Mouse (Mus musculus) cerebellum, adult 18-20 months (tissue): ENCODE data around the gene Map3k15.

Experiments used
- DNase-seq, 2 experiments: peaks; one replicate each; pipeline ENCODE4 v3.0.0; 2021

Map3k15 gene

DNA sequence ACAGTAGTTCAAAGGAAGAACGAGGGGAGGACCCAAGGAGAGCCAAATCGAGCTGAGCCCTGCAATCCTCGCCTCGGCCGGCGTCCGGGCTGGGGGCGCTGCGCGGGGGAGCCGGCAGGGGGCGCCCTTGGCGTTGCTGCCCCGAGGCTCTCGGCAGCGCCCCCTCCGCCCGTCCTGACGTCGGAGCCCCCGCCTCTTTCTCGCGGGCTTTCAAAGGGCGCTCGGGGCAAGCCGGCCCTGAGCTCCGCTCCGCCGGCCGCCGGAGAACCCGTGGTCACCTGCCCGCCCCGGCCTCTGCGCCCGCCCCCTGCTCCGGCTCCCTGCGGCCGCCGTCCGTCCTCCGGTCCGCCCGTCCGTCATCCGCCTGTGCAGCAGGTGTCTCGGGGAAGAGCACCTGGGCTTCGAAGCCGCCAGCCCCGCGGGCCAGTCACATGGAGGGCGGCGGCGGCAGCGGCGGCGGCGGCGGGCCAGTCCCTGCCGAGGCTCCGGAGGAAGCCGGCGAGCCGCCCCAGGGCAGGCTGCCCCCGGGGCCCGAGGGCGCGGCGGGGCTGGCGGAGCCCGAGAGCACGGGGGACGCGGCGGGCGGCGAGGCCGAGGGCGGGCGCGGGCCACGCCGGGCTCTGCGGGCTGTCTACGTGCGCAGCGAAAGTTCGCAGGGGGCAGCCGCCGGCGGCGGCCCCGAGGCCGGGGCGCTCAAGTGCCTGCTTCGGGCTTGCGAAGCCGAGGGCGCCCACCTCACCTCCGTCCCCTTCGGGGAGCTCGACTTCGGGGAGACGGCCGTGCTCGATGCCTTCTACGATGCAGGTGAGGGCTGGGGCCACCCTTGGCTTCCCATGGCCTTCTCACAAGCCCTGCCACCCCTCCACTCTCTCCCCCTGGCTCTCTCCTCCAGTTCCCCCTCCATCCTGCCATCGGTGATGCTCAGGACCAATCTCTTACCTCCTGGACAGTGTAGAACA is at the start of gene Map3k15:
Gene Map3k15, plus strand, starts transcription at position 432 of the 959 bp plus-strand sequence.
- peak; percentile 3 to 27 for DNase-seq

DNA sequence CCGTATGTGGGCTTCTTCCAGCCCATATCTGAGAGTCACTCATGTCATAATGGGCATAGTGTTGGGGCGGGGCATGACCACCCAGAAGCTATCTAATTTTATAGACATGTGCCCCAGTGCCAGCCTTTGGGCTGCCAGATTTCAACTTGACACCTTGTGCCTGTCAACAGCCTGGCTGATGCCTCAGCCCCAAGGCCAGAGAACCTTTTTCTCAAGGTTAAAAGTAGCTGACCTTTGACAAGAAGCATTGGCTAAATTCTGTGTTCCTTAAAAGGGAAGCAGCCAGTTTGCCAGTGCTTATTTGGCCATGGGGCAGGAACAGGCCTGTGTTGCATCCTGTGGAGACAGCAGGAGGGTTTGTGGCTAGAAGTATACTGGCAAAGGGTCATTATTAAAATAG is 45.7 kb upstream of the Map3k15 start:
- no peak for DNase-seq

DNA sequence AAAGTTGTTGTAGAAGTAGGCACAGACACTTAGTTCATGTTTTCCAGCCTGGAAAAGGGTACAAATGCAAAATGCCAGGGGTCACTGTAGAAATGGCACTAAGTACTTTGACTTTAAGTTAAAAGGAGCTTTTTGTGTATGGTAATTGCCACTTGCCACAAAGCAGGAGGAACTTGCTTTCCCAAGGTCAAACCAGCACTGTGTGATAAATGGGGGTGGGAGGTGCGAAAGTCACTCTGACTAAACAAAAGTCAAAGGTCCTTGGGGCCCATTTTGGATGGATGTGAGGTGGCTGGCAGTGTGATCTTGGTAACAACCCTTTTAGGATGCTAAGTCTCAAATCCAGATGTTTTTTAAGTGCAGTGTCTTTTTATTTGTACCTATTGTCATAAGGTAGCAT is 44.6 kb upstream of the Map3k15 start:
- no peak for DNase-seq

DNA sequence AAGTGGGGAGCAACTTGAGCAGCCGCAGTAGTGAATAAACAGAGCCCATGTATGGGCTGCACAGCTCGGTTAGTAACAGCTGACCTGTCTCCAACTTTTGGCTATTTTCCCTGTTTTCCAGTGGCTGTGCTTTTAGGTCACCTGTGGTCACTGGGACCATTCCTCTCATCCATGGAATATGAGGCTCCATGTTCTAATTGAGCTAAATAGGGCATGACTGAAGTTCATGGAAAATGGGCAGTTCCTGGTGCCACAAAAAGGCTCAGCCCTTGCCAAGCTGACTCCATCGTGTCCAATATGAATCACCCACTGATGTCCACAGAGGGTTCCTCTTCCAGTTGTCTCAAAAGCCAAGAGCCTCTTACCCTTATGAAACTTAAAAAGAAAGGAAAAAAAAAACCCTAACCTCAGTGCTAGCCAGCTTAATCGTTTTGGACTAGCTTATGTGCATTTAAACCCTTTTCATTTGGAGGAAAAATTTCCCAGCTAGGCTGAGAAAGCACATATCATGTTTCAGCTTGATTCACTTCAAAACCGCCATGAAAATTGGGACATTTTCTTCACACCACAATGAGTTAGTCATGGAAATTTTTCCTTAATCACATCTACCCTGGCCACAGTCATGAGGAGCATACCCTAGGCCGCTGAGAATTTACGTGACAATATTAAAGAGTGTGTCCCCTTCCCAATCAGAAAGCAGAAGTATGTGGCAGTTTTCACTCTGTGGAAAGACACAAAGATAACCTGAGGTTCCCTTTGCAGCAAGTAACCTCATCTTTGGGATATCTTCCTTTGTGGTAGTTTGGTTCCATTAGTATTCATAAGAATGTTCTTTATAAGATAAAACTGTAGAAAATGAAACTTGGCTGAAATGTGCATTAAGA is 34.4 kb upstream of the Map3k15 start:
- DNase-seq = no peak

DNA sequence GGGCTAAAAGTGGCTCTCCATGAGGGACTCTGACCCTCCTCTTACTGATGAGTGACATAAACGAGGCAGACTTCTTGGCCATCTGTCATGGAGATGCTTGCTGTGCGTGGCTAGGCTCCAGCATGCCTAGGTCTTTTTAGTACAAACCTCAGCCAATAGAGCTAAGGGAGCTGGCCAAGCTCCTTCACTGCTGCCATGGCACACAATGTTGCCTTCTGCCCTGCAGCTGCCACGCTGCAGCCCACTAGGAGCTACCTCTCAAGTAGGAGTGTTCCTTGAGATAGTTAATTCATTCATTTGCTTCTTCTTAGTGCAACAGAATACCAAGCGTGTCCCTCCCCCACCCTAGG is 33.8 kb upstream of the Map3k15 start:
- DNase-seq = peak; percentile 59 to 66

DNA sequence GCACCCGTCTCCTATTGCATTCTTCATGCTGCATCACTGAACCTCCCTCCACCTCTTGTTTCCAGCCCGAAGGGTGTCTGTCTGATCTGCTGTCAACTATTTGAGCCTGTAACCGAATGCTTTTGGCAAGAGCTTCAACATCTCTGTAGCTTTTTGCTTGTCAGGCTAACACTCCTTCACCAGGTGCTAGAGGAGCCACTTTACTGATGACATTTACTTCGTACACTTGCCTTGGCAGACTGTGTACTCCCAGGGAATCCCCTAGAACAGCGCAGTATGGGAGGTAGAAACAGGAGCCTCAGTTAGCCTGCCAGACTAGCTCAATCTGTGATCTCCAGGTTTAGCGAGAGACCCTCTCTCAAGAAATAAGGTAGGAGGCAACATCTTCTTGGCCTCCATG is 32.8 kb upstream of the Map3k15 start:
- DNase-seq = no peak

DNA sequence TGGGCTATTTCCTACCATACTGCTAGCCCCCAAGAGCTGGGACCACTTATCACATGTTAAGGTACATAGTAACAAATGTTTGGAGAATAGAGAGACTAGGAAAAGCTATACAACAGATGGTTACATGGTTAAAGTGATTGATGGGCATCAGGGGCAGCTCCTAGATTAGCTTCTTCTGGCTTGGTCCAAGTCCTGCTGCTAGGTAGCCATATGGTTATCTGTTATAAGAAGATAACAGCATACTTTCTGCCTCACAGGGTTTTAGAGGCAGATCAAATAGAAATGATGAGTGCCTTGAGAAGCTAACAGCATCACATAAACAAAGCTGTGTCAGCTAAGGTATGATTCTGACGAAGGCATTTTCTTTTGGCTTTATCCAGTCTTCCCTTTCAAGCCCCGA is 26.8 kb upstream of the Map3k15 start:
- DNase-seq = no peak

DNA sequence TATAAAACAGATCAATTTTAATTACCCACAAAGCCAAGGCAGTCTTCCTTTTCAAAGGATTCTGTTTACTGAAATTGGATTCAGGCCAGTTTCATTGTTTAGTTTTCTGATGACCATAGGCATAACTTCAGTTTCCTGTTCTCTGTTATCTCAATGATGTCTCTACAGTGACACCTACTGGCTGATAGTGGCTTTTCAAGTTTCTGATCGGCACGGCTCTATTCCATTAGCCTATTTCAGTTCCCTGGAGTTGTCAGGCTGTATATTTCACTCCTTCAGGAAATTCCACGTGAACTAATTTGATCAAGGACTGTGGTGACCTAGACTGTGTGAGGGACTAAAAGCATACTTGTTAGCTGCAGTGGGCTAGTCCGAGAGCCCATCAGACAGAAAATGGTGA is 25.0 kb upstream of the Map3k15 start:
- peak; percentile 62 to 65 for DNase-seq

DNA sequence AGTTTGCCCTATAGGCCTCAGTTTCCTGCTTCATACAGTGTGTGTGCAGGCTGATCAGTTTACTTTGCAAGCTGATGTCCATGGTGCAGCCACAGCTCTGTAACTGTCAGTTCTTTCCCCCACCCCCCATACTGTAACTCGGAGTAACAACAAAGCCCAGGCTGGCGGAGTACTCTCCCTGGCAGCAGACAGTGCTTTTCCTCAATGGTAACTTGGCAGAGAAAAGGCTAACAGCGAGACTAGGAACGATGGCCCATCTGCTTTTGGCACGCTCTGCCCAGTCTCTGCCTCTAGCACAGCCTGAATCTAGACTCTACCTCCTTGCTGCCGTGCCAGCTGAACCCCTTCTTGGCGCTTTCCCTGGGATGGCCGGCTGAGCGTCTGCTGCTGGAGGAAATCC is 24.3 kb upstream of the Map3k15 start:
- DNase-seq = peak; percentile 79 to 84

DNA sequence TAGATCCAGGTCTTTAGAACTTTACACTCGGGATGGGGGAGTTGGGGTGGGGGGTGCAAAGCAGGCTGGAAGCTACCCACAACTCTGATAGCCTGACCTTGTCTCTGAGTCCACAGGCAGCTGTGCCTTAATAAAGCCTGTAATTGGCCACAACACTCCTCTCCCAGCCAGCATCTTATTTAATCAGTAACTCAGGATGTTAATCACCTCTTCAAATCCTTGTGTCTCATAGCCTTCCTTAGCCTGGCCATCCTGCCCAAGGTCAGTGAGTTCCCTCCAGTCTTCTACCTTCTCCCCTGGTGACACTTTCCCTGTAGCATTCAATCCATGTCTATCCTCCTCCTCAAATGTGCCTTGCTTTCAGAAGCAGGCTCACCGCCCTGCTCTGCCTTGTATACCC is 19.2 kb upstream of the Map3k15 start:
- no peak for DNase-seq

DNA sequence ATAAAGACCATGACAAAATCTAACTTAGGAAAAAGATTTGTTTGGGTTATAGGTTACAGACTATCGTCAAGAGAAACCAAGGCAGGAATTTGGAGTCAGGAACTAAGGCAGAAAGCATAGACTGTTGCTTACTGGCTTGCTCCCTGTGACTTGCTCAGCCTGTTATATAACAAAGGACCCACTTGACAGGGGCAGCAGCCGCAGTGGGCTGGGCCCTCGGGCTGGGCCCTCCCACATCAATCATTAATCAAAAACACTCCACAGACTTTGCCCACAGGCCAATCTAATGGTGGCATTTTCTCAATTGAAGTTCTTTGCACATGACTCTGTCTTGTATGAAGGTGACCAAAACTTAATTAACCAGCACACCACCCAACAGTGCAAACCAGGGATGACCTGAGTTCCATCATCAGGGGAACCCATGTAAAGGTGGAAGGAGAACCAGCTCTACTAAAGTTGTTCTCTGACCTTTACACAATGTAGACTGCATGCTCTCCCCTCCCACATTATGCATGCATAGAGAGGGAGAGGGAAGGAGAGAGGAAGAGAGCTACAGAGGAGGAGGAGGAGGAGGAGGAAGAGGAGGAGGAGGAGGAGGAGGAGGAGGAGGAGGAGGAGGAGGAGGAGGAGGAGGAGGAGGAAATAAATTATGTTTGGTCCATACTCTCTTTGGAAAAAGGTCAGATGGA is 17.0 kb upstream of the Map3k15 start:
- no peak for DNase-seq

DNA sequence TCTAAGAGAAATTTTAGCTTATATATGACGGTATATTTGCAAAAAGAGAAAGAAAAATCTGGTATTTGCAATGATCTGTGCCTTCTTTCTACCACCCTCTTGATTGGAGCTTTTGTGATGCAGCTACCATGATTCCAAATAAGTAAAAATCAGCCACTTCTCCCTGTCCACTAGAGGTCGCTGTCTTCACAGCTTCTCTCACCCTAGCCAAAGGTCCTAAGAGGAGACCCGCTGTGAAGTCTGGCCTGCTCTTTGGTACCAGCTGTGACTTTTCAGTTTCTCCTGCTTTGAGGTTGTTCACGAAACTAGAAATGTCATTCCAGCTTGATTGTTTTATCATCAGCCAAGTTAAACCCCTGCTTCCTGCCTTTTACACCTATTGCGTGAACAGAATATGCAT is 14.5 kb upstream of the Map3k15 start:
- peak; percentile 34 to 36 for DNase-seq

DNA sequence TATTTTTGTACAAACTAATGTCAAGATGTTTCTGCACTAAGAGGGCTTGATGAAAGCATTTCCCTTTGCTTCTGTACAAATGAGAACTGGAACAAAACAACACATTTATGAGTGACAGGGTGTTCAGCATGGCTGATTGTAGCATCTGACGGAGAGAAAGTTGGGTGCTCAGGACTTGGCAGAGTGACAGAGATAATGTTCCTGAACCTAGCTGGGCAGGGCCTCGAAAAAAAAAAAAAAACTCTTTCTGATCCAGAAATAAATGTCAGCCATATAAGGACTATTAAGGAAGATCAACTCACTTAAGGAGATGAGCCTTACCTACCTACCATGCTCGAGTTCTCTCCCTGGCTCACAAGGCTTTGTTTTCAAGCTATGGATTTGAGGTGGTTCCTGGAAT is 12.0 kb upstream of the Map3k15 start:
- DNase-seq = no peak

DNA sequence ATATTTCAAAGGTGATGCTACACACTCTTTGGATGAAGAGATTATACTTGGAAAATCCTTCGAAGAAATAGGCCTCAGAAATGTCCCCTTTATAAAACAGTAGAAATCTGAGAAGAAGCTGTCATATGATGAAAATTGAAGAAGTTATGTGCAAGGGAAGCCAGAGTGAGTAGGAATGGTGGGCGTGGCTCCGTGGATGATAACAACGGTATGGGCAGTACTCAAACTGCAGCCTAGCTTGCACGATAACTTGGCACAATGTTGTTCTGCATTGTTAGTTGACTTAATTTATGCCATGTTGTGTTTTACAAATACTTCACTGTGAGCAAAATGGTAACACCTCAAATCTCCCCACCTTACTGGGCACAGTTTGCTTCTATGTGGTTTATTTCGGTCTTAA is 7.6 kb downstream of the Map3k15 start:
- DNase-seq = no peak

DNA sequence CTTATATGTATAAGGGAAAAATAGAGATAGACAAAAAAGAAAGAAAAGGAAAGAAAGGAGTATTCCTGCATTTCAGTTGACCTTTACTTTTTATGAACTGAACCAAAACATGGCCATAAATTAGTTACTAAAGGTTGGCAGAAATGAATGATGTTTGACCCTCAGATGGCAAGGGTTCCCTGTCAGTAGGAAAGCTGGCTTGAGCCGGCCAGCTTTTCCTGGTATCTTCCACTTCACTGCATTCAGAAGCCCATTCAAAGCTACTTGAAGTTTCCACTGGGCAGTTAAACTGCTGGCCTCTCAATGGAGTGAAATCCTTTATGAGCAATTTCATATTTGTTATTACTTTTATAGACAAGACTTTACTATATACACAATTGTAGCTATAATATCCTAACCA is 65.1 kb downstream of the Map3k15 start:
- no peak for DNase-seq

DNA sequence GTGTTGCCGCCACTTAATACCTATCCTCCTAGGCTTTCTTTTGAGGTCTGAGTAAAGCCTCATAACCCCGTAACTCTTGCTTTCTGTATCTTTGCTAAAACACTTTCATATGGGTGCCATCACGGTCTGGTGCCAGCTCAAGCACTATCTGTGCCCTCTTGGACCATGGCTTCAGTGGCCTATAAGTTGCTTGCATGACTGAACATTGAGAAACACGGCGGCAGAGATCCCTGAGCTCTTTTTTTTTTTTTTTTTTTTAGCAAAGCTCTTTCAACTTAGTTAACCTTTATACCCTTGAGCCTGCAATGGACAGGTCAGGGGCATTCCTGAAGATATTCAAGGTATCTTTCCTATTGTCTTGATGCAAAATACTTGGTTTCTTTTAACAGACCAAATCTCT is 66.4 kb downstream of the Map3k15 start:
- DNase-seq = no peak

DNA sequence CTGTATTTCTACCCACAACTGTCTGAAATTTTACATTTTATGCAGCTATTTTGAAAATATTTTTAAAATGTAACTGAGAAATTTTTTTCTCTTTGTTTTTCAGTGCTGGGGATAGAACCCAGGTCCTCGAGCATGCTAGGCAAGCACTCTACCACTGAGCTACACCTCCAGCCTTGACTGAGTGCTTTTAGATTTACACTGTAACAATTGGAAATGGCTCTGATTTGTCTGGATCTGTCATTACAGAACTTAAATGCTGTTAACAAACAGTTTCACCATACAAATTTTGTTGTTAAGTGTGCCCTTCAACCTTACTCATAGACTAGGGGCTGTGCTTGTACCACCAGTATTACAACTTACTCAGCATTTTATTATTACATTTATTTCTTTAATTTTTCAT is 103.7 kb downstream of the Map3k15 start:
- DNase-seq = no peak

DNA sequence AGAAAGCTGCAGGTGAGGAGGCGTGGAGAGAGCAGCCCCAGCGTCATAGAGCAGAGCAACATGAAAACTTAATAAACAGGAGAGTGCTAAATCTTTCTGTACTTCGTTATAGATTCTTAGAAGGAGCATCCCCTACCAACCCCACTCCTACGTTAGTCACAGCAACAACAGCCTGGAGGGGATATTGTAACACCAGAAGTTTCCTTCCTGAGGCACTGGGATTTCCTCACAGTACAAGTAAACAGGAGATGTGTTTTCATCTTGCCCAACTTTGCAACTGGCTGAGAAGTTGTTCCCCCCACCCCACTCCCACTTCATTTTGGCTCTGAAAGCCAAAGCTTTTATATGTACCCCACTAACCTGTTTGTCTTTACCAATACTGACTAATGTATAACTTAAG is 119.6 kb downstream of the Map3k15 start:
- no peak for DNase-seq

DNA sequence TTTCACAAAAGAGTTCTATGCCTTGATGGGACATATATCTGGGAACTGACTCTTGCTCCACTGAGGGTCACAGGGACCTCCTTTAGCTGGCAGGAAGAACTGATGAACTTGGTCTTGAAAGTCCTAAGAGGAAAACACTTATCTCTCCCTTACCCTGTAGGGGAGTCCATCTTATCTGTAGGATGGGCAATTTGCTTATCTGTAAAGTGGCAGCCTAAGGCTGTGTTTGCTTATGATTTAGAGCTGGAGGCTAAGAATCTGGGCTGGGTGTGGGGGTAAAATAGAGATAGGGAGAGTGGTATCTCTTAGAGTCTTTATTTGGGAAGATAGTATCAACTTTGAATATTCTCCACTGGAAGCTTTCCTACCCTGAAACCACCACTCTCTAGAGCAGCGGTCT is 125.5 kb downstream of the Map3k15 start:
- no peak for DNase-seq

DNA sequence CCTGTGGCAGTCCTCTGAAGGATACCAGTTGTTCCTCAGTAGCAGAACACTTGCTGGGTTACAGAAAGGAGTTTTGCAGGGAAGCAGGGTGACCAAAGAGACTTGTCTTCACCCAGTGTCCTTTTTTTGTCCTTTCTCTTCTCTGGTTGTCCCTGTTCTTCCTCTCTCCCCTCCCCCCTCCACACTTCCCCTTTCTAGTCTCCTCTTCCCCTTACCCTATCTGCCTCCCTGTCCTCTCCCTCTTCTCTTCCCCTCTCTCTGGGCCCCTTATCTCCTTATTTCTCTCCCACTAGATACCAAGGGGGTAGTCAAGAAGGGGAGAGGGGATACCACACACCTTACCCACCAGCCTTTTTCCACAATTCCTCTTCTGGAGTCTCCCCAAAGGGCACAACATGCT is 127.8 kb downstream of the Map3k15 start:
- DNase-seq = no peak

DNA sequence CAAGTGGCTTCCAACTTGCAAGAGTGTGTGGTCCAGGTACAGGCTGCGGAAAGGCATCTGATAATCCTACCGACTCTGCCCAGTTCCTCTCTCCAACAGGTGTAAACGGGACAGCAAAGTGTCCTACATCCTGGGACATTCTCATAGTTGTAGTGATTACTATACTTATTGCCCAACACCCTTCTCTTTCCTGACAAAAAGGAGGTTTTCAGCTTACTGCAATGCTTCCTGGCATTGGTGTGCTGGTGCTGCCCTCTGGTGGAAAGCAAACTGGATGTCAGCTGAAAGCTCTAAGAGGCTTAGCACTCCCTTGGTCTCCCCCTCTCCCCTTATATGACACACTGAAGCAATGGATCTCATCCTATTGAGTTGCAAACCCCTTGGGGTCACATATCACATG is 128.4 kb downstream of the Map3k15 start:
- peak; percentile 38 to 46 for DNase-seq

DNA sequence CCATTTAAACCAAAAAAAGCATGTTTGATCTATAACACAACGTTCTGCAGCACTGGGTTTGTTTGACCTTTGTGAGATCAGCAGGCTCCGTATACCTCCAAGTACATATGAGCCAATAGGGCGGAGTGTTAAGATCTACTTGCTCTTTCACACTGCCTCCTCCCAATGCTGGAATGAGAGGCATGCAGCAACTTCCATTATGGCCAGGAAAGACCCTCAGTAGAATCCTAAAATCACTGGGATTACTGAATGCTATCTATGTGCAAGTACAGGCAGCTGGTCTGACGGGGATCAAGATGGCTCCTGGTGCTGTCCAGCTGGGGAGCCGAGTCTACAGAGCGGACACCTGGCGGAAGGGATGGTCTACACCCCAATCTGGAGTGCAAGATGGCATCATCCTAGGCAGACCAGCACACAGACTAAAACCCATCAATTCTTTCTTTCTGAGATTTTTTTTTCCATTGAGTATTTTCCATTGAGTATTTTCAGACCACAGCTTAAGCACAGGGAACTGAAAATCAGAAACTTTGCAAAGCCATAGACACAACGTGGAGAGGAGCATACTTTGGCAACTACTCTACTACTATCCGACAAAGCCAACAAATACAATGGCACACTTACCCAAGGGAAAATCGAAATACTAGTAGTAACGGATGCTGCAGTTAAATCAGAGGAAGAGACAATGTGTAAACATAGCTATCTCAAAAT is 146.1 kb downstream of the Map3k15 start:
- no peak for DNase-seq

DNA sequence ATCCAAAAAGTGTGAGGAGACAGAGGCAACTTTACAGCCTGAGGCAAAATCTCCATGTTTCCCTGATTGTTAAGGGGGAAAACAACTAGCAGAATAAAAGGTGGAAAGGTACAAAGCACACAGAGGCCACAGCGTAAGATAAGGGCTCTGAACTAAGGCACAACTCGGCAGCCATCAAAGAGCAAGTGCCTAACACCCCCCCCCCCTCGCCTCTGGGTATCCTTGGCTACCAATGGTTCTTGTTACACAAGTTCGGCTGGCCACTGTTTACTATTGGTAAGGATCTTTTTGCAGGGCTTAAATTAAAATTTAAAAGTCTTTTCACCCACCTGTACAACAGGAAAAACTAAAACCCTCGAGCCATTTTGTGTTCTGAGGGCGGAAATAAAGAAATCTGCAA is 147.5 kb downstream of the Map3k15 start:
- no peak for DNase-seq
